Mouse (Mus musculus) lung, postnatal 36 days (tissue): ENCODE results near the gene Smoc1.

Source experiments
- DNase-seq: peaks from one replicate; pipeline ENCODE4 v3.0.0; 2022; ENCODE audit warnings: mixed read lengths

Gene Smoc1

DNA sequence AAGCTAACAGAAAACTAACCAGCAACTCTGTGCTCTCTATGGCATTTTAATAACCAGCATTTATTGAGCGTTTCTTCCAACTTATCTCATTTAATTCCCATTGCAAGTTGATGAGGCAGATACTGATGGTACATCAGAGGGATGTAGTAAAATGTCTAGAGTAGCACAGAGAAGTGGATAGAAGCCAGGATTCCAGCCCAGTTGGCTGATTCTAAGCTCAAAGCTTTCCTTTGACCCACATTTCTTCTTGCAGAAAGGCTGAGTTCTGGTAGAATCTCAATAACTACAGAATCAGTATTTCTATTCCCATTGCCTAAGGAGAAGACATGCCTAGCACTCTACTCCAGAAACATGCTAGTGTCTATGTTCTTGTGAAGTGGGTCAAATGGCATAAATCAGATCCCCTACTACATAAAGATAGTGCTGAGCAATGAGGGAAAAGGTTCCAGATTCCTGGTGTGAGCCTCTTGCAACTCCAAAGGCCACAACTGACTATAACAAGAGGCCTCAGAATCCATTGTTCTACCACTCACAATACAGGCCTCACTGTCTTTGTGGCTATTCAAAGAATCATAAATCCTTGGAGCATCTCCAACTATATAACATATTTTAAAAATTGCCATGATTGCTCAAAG is 207.3 kb downstream of the Smoc1 start:
- DNase-seq, result no peak

DNA sequence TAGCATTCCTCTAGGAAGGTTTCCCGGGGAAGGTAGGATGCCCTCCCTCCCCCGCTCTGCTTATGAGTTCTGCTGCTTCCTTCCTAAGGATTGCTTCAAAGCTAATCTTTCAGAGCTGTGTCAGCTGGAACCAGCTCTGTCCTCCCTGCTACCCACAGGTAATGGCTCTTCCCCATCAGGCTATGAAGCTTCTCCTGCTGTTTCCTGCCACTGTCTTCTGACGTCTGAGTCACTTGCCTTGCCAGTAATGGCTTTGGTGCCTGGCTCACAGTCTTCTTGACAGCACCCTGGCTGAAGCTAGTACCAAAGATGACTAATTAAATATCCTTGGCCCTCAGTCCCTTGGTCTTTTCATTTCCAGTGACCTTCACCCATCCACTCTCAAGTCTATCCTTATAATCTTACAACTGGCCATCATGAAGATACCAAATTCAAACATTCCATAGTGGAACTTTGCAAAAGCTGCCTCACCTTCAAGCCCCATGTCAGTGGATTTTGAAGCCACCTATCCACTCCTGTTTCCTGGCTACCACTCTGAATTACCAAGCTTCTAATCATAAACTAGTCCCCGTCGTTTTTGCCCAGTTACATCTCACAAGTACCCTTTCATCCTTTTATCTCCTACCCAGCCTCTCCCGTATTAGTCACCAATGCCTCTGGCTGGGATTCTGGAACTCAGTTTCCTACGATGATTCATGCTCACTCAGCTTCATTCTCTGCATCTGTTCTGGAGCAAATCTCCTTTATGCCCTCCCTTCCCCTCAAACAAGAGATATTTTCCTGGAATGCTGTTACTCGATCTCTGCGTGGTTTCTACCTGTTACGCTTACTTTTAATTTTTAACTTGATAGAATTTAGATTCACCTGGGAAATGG is 209.1 kb downstream of the Smoc1 start:
- no peak for DNase-seq
